Mouse (Mus musculus) gastrocnemius, postnatal 10 days (tissue): ENCODE data around the gene Calcb. TPM values are rescaled to one million over a fixed set of nuclear protein-coding genes. Genes with fewer than 3 reads are reported as not detected.

Source experiments
- DNase-seq: peaks from one replicate; pipeline ENCODE4 v3.0.0; 2021; ENCODE audit warnings: mixed read lengths
- total RNA-seq, 2 experiments: library from RNA; stranded (reverse); gene quantifications; 2 replicates each; pipeline ENCODE4 v1.2.3; 2021

Calcb gene
- total RNA-seq, 2 experiments from 2014 or later = not detected

DNA sequence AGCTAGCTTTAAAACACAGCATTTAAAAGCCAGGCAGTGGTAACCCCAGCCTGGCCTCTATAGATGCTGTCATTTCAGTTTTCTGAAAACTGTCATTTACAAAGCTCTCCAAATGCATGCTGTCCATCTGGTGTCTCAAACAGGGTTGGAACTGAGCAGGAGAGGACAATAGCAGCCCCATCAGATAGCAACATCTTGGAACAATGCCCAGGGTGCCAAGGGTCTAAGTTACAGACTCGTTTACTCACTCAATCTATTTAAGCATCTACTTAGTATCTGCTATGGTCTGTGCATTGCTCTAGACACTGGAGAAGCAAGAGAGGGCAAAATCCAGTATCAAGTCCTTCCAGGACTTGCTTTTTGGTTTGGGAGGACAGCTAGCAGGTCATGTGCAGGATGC, 35.8 kb downstream of the Calcb start:
- DNase-seq = no peak

DNA sequence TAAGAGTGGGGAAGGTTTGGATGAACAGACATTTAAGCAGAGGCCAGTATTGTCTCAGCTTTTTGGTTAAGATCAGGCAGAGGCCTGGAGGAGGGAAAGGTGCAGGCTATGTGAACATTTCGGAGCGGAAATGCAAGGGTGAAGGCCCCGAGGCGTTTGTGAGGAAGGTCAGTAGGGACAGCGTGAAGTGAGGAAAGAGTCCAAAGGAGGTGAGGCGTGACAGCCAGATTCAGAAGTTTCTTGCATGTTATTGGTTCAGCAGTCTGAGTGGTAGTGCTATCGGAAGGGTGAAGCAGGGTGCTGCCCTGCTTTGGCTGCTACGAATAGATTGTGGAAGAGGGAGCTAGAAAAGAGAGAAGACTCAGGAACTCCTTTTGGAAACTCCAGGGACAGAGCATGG, 36.2 kb downstream of the Calcb start:
- no peak for DNase-seq

DNA sequence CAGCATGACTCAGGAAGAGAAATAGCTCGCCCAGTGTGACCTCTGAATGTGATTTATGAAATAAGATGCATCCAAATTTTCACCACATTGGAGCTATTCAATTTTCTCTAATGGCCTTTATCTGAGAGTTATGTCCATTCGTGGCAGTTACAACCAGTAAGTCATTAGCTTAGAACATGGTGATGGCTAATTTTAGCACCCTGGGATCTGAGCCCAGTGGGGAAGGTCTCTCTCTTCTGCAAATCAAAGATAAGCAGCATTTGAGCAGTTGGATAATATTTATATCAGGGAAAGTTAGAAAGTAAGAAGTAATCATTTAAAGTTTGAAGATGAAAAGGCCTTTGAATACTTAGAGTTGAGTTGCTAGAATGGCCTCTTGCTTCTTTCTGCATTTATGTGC, 44.2 kb downstream of the Calcb start:
- no peak for DNase-seq

GRCm38 (mm10) chr7:114765273-114765672, 46.8 kb downstream of the Calcb start:
- DNase-seq = no peak

DNA sequence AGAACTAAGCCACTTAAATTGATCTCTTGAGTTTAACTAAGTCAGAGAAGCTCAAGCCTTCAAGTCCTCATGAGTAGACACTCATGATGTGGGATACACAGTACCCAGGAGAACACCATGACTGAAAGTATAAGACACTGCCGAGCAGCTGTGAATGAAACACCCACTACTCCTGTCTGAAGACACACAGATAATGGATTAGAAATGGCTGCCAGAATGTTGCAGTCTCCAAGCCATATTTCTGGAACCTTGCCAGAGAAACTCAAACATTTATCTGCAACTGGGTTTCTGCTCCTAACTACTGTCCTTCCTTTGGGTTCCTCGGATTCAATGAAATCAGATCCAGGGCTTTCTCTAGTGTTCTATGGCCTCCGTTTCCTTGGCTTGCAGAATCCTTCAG, 48.1 kb downstream of the Calcb start:
- no peak for DNase-seq

DNA sequence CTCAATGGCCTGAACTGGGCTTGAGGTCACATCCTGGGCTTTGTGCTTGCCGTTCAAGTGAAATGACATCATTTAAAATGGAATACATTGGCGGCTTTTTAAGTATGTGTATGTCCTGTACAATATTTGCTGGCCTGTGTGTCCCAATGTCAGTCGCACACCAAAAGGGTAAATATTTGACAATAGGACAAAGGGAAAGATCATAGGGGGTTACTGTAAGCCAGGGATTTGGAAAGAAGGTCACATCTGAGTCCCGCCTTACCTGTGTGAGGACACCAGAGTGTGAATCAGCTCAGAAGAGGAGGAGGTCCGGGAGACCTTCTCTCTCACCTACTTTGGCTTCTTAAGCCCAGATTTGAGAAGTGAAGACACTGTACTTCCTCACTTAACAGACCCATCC, 50.1 kb downstream of the Calcb start:
- no peak for DNase-seq

DNA sequence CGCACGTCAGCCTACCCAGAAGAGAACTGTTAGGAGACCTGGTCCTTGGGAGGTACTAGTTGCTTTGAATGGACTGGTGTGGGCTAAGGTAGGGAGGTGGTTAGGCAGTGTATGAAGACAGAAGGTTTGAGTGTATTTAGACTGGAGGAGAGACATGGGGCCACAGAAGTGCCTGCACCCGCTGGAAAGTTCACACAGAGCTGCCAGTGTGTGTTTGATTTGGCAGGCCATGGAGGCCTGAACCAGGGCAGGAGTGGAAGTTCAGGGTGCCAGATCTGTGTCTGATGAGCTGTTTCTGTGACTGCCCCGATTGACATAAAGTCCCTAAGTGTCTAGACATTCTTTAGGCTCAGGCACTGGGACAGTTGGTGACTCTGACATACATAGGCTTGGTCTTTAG, 50.6 kb downstream of the Calcb start:
- DNase-seq = no peak

DNA sequence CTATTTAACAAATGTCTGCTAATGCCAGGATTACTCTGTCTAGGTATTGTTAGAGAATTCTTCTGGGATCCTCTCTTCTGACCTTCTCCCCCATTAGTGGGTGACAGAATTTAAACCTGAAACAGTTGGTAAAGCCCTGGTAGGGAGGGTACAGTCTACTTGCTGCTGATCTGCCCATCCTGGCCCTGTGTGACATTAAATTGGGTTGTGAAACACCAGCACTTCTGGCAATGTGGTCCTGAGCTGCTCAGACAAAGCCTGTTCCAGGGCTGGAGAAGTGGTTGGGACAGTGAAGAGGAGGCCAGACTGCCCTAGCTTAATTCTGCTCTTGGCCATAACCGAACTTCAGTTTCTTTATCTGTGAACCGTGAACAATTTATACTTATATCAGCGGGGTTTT, 52.1 kb downstream of the Calcb start:
- DNase-seq = no peak

- no peak for DNase-seq
Observed at GRCm38 (mm10) chr7:114771801-114772200, 53.4 kb downstream of the Calcb start.

Other genes with a start within 250 kb of the Calcb start
- gene Cyp2r1, start 155.7 kb upstream of the Calcb start, total RNA-seq = 1 to 10 TPM in 1 of 2 experiments, under 1 TPM in 1; 0.75 to 1.2 TPM
- gene Calca, start 82.3 kb upstream of the Calcb start, total RNA-seq = not detected
- 1 to 10 TPM; 3.9 to 6.1 TPM for gene Insc, start 25.1 kb downstream of the Calcb start, total RNA-seq